Mouse (Mus musculus) small intestine, adult 2 months (tissue): ENCODE measurements around the gene Btbd1.

ENCODE experiments used
- CTCF ChIP-seq: fragments of 200-500 bp; IDR thresholded peaks from 2 replicates; pipeline ENCODE4 v1.5.1; 2012; ENCODE audit warnings: low read depth, mild to moderate bottlenecking, control low read depth, inconsistent platforms, low read length, moderate library complexity, mixed read lengths; ENCODE audit not compliant: insufficient replicate concordance, insufficient read length; ENCODE audit errors: extremely low read depth
- POLR2A ChIP-seq: fragments of 200-500 bp; IDR thresholded peaks from 2 replicates; pipeline ENCODE4 v1.6.1; 2012; ENCODE audit warnings: low read depth, mild to moderate bottlenecking, control low read depth, inconsistent platforms, low read length, moderate library complexity

DNA sequence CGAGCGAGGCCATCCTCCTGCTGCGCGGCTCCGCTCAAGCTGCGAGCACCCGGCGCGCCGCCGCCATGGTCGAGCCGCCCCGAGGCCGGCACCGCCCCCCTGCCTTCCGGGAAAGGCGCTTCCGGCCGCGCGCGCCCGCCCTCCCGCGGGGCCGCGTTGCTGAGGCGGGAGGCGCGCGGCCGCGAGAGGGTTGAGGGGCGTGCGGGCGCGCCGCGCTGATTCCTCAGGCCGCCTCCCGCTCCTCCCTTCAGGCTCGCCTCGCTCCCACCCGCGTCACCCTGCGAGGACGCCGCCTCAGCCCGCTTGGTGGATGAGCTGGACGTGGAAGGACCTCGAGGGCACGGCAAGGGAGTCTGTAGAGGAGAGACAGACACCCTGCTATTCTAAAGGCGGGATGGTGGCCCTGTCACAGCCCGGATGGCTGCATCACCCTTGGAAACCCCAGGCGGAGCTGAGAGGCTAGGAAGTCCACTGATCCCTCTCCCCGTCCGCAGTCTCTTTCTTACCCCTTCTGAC, at the start of gene Btbd1:
- TF ChIP-seq CTCF (no peak), POLR2A (peak; percentile 62; the same call in 1 of the 2 replicates)
